Mouse (Mus musculus): ENCODE measurements at regions not wholly inside any gene's neighbourhood (a gene's known extent, or its start where the extent isn't known, plus 50 kb on each side); places are given as distances from the start of the nearest gene placed in this dataset.

GRCm38 (mm10) chr2:61454311-61454728 is 124.1 kb upstream of the Tank start:
- in situ Hi-C loops (cut with MboI) = loop anchor here (25.0 kb wide), 1 partner anchor 742 kb away; the partner anchor contains the start of gene Itgb6

DNA sequence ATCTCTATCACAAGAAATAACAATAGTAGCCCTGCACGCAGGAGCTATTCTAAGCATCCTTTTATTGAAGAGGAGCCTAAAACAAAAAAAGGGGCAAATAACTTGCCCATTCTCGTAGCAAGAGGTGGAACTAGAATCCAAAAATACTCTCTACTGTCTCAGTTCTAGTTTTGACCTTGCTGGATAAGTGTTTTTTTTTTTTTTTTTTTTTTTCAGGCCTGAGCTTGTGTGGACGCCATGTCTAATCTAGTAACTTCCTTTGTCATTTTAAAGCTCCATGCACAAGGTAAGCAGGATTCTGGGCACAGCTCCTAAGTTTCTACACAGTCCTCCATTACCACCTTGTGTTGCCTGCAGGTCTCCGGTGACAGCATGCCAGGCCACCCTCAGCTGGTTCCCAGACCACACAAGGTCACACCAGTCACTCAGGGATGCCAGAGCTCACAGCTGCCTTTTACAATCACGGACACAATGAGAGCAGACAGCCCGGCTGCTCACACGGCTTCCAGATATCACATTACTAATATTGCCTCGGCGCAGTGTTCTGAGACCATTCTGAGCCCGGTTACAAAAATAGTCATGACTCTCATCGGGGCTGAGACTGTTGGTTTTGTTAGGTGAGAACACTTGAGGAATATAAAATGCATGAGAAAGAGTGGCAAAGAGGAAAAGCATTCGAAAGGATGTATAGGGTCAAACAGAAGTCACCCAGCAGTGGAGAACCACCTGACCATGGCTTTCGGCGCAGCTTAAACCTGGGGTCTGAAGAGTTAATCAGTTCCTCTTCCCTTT is 124.7 kb upstream of the Tank start:
- in situ Hi-C loops (cut with MboI) = loop anchor here (25.0 kb wide), 1 partner anchor 741 kb away; the partner anchor contains the start of gene Itgb6

GRCm38 (mm10) chr2:61452581-61452980 is 125.8 kb upstream of the Tank start:
- in situ Hi-C loops (cut with MboI) = loop anchor here (25.0 kb wide), 1 partner anchor 740 kb away; the partner anchor contains the start of gene Itgb6

- in situ Hi-C loops (cut with MboI) = loop anchor here (25.0 kb wide), 1 partner anchor 738 kb away; the partner anchor contains the start of gene Itgb6
Observed at GRCm38 (mm10) chr2:61450731-61451130, 127.7 kb upstream of the Tank start.

- in situ Hi-C loops (cut with MboI) = no loop called here
Observed at GRCm38 (mm10) chr2:61436591-61436990, 141.8 kb upstream of the Tank start.

DNA sequence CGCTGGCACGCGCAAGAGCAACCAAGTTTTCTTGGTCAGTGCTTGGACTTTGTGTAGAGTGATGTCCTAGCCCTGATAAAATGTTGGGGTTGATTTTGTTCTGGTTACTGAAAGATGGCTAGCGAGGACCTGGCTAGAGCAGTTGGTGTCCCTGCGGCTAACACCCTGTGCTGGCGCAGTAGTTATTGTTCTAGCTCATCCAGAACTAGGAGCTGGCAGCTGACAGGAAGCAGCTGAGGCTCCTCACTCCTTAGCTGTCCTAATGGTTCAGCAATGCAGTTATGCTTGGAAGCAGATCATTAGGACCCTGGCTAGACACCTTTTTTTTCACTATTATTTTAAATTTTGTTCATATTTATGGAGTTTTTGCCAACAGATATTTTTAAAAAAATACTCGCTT is 170.5 kb upstream of the Tank start:
- in situ Hi-C loops (cut with MboI) = no loop called here

GRCm38 (mm10) chr2:61406104-61406751 is 172.2 kb upstream of the Tank start:
- in situ Hi-C loops (cut with MboI) = no loop called here

DNA sequence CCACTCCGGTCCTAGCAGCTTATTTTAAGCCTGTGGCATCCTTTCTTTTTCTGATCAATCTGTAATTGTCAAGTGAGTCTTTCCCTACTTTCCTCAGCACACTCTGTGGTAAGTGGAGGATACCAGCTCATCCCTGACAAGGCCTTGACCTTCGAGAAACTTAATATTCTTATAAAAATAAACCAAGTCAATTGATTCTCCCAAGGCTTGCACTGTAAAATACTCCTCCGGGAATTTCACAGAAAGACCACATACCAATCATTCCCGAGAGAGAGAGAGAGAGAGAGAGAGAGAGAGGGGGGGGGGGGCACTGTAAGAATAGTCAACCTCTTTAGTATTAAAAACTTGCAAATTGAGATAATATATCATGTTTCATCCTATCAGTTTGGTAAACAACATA is 173.1 kb upstream of the Tank start:
- in situ Hi-C loops (cut with MboI) = no loop called here

DNA sequence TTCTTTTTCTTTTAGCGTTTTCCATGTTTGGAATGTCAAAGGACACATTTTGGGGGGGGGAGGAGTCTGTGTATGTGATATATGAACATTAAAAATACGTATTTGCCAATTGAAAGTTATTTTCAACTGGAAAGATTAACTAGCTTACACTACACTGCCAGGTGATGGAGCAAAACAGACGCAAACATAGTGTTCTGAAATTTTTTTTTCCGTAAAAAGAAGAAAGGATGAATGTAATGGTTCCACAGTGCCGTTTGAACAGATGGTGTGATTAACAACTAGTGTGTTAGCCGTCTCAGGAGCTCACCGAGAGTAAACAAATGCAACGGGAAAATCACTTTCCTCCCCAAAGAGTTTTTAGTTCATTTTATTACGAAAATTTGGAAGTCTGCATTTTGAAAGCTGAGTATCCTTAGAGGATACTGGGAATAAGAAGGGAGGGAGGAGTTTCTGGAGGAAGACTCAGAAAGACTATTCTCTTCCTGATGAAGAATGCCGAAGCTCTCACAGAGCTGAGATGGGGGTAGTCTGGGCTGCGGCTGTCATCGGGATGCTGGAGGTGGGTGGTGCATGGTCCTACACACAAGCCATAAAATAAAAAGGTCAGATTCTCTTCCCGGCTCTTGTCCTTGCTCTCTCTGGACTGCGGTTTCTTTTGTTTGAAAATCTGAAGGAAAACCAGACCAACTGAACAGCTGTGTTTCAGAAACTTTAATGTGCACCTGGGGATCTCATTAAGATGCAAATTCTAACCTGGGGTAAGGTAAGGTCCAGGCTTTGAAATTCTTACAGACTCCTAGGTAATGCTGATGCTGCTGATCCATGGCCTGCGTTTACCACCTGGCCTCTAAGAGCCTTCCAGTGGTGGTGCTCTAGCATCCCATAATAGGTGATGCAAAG is 175.5 kb upstream of the Tank start:
- in situ Hi-C loops (cut with MboI) = no loop called here

DNA sequence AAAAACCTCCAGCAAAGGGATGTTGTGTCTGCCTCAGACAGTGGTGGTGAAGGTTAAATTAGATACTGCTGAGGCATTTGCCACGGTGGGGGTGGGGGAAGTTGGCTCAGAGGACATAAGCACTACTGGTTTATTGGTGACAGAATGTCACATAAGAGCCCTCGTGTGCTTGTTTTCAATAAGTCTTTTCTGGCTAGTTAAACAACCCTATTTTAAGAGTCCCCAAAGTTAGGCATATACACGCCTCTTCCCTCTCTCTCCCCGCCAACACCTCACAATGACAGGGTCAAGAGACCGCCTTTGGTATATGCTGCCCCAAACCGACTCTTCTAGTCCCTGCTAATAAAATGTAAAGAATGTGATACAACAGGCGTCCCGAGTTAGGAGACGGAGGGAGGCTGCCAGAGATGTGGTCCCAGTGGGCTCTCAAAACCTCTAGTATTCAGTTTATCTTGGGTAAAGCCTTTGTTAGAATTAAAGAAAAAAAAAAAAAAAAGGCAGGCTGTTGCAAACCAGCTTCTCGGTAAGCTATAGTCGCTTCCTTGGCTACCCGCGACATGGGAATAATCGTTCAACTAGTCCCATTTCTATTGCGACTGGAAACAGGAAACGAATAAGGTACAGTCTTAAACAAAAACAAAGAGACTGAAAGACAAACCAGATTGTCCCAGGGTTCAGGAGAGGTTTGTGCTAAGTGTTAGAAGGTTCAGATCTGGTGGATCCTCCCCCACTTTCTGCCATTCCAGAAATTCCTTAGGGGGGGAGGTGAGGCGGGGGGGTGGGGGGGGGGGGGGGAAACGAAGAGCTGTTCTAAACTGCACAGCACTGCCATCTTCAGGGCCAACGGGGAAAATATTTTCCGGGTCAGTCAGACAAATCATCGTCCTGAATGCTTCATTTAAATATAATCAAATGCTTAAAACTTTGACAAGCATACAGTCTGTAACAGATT is 176.5 kb upstream of the Tank start:
- in situ Hi-C loops (cut with MboI) = no loop called here

DNA sequence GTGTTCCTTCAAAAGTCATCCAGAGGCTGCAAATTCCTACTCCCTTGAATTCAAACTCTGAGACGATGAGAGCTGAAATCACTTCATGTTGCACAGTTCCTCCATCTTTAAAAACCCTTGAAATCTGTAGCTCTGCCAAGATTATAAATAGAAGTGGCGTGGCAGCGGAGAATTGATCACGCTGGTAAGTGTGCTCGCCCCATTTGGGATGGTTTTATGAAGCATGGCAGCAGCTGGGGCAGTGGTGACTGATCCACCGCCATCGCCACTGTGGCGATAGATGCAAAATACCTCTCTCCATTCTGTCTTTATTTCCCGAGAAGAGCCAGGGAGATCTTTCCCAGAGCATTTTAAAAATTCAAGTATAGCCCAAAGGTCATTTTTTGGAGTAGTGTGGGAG is 179.8 kb upstream of the Tank start:
- in situ Hi-C loops (cut with MboI) = no loop called here

DNA sequence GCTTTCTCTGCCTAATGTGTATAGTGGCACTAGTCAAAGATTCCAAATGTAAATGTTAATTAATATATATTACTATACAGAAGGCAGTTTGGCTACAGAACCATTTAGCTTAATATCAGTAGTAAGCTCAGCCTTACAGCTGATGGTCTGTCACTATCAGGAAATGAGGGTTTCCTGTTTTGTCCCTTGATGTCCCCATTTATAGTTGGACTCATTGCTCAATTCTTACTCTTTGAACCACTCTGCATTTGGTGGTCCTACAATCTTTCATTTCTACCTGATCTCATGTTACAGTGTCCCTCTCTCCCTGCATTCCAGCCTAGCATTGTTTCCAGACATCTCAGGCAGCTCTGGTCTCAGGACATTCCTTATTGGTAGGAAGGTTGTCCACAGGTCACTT is 188.8 kb upstream of the Tank start:
- in situ Hi-C loops (cut with MboI) = no loop called here

GRCm38 (mm10) chr2:61389207-61389606 is 189.2 kb upstream of the Tank start:
- in situ Hi-C loops (cut with MboI) = no loop called here

DNA sequence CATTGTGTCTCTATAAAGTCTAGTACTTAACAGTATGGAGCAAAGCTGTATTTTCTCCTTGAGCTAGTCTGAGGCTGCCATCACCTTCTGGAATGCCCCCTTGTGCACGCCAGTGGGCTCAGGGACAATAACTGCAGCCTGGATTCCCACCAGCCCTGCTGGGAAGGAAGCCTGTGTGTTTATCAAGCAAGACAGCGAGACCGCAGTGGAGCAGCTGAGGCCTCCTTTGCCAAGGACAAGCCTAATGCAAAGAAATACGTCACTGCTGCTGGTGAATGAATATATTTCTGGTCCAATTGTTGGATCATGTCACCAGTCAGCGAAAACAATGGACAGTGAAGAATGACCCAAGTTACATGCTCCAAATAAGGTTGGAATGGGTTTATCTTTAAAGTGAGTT is 190.8 kb upstream of the Tank start:
- in situ Hi-C loops (cut with MboI) = no loop called here

GRCm38 (mm10) chr2:61386966-61387365 is 191.4 kb upstream of the Tank start:
- in situ Hi-C loops (cut with MboI) = no loop called here

DNA sequence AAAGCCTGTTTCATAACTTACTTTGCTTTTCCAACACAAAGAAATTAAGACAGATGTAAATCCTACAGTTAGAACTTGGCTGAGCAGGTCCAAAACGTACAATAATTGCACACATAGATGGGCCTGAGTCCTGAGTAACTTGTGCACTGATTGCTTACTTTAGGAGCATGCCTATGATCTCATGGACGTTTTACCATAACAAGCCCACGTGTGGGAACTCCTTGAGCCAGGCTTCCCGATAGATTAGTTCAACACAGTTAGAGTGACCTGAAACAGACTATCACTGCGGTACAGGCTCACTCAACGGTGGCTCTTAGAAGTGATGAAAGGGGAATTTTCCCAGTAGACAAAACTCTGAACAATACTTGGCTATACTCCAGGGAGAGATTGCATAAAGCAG is 193.9 kb upstream of the Tank start:
- in situ Hi-C loops (cut with MboI) = no loop called here

- in situ Hi-C loops (cut with MboI) = no loop called here
Observed at GRCm38 (mm10) chr2:61383744-61384295, 194.6 kb upstream of the Tank start.

GRCm38 (mm10) chr2:61379076-61379475 is 199.3 kb upstream of the Tank start:
- in situ Hi-C loops (cut with MboI) = no loop called here

GRCm38 (mm10) chr2:61378297-61378696 is 200.1 kb upstream of the Tank start:
- in situ Hi-C loops (cut with MboI) = no loop called here

DNA sequence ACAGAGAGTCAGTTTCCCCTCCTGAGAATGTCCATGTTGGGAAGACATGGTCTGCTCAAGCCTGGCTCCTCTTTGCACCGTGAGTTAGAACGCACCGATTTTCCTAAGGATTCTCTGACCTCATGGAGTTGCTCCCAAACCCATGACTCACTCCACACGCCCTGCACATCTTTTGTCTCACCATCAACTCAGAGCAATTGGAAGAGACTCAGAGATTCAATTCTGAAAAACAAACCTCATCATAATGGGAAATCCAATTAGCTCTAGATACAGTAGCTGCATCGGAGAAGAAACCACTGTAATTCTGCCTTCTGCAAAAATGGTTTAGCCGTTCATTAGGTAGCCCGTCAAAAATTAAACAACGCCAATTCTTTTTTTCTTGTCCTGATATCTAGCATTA is 200.6 kb upstream of the Tank start:
- in situ Hi-C loops (cut with MboI) = no loop called here

- in situ Hi-C loops (cut with MboI) = no loop called here
Observed at GRCm38 (mm10) chr2:61362606-61363005, 215.8 kb upstream of the Tank start.

Data from mature B cell (primary cell).